Mouse (Mus musculus) brain, embryonic 14.5 days (tissue): ENCODE data around the gene Gnat1. TPM values are rescaled to one million over a fixed set of nuclear protein-coding genes. Genes with fewer than 3 reads are reported as not detected.

ENCODE experiments used
- DNase-seq: peaks from one replicate; pipeline ENCODE4 v3.0.0-alpha.2; 2011; ENCODE audit warnings: low read depth
- CTCF ChIP-seq: fragments of 200-500 bp; IDR thresholded peaks from 2 replicates; pipeline ENCODE4 v1.5.1; 2012; ENCODE audit warnings: inconsistent platforms, mild to moderate bottlenecking, moderate library complexity, borderline replicate concordance; ENCODE audit not compliant: insufficient read depth, insufficient read length; ENCODE audit errors: extremely low read depth
- POLR2A ChIP-seq: fragments of 200-500 bp; IDR thresholded peaks from 2 replicates; pipeline ENCODE4 v1.6.1; 2012; ENCODE audit warnings: mild to moderate bottlenecking, inconsistent platforms, borderline replicate concordance; ENCODE audit not compliant: poor library complexity, insufficient read depth, insufficient read length, severe bottlenecking; ENCODE audit errors: extremely low read depth
- polyA plus RNA-seq: library from polyadenylated mRNA; depleted of rRNA; stranded (reverse); fragments of >200 nt; gene quantifications from 2 replicates; pipeline ENCODE4 v1.2.3, GENCODE M21; 2012

The Gnat1 gene
- polyA plus RNA-seq, 1 experiment: 0.48 TPM

DNA sequence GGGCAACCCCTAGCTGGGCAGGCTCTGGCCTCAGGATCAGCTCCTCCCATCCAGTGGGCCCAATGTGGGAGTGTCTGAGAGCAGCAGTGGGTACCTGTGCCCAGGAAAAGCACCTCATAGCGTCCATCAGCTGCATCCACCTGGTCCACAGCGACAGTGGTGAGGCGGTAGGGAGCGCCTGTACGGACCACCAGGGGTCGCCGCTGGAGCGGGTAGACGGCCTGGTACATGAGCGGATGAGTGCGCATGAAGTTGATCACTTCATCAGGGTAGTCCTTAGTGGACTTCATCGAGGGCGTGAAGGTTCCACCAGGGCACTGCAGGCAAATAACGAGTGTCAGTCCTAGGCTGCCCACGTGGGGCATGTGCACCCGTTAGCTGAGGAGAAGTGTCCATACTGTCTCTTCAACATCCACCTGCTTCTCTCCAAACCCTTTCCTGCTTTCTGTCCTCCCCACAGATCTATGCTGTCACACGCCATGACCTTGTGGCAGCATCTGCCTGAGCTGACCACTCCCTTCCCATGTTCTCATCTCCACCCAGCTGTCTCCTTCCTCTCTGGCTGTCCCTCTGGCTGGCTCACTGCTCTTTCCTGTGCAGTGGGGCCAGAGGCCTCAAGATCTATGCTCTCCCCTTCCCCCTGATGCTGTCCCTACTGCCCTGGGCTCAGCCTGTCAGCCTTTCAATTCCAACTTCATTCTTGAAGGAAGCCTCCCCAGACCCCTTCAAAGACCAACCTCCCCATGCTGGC, 5.9 kb upstream of the Gnat1 start:
- peak; percentile 78 for DNase-seq
- TF ChIP-seq POLR2A (no peak), CTCF (peak; percentile 88)

- no peak for DNase-seq
- TF ChIP-seq POLR2A (no peak), CTCF (no peak)
Observed at GRCm38 (mm10) chr9:107682405-107682804, 2.9 kb upstream of the Gnat1 start.

- TF ChIP-seq CTCF (no peak), POLR2A (no peak)
- DNase-seq: no peak
Observed at GRCm38 (mm10) chr9:107678861-107679260, 651 bp downstream of the Gnat1 start.

DNA sequence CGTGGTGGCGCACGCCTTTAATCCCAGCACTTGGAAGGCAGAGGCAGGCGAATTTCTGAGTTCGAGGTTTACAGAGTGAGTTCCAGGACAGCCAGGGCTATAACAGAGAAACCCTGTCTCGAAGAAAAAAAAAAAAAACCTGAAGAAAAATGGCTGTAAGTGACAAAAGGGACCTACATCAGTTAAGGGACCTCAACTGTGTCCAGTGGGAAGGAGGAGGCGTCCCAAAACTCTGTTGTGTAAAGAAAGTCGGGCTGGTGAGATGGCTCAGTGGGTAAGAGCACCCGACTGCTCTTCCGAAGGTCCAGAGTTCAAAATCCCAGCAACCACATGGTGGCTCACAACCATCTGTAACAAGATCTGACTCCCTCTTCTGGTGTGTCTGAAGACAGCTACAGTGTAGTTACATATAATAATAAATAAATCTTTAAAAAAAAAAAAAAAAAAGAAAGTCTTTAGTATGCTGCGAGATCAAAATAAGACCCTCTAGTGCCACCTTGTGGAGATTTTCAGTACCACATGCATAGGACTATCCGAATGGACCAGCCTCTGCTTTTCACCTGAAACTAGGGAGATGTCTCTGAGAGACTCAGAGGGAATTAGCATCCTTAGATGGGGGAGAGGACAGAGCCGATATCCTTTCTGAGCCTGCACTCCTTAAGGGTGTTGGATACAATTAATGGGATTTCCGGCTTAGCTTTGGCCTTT, 1.5 kb downstream of the Gnat1 start:
- peak; percentile 82 for DNase-seq
- peak; percentile 58; the same call in 1 of the 2 replicates for TF ChIP-seq CTCF

DNA sequence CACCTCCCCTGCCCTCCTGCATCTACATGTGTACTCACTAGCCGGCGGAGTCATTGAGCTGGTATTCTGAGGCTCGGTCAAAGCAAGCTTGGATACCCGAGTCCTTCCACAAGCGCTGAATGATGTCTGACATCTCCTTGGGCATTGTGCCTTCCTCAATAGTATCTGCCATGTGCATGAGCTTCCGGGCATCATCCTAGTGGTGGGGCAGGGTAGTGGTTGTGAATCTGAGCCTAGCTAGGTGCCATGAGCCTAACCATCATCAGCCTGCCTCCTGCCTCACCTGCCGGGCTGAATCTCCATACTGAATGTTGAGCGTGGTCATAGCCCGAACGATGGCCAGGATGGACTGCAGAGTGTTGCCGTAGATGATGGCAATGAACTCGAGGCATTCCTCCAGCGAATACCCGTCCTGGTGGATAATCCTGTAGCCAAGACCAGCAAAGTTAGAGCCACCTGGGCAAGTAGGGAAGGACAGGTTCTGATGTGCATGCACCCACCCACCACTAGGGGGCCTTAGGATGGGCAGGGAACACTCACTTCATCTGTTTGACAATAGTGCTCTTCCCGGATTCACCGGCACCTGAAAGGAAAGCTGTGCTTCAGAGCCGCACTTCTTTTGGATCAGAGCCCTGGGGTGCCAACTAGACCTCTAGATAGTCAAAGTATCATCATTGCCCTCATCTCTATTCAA, 2.3 kb downstream of the Gnat1 start:
- DNase-seq: peak; percentile 55
- peak; percentile 84 for TF ChIP-seq CTCF
- TF ChIP-seq POLR2A: no peak

DNA sequence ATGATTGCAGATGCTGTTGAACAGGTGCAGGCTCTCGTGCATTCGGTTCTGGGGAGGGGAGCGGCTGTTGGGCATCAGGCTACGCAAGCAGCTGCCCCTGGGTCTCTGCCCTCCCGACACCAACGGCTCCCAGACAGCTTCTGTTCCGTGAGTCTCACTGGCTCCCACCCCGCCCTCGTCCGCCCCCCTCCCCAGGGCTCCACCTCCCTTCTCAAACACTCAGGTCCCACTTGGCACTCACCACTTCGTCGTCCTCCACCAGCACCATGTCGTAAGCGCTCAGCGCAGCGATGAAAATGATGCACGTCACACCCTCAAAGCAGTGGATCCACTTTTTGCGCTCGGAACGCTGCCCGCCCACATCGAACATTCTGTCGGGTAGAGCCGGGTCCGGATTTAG, 3.2 kb downstream of the Gnat1 start:
- TF ChIP-seq CTCF: no peak
- TF ChIP-seq POLR2A: no peak
- no peak for DNase-seq

- DNase-seq: peak; percentile 90
- TF ChIP-seq CTCF: peak; percentile 87
- TF ChIP-seq POLR2A: no peak
Observed at GRCm38 (mm10) chr9:107675671-107676301, 3.7 kb downstream of the Gnat1 start.

DNA sequence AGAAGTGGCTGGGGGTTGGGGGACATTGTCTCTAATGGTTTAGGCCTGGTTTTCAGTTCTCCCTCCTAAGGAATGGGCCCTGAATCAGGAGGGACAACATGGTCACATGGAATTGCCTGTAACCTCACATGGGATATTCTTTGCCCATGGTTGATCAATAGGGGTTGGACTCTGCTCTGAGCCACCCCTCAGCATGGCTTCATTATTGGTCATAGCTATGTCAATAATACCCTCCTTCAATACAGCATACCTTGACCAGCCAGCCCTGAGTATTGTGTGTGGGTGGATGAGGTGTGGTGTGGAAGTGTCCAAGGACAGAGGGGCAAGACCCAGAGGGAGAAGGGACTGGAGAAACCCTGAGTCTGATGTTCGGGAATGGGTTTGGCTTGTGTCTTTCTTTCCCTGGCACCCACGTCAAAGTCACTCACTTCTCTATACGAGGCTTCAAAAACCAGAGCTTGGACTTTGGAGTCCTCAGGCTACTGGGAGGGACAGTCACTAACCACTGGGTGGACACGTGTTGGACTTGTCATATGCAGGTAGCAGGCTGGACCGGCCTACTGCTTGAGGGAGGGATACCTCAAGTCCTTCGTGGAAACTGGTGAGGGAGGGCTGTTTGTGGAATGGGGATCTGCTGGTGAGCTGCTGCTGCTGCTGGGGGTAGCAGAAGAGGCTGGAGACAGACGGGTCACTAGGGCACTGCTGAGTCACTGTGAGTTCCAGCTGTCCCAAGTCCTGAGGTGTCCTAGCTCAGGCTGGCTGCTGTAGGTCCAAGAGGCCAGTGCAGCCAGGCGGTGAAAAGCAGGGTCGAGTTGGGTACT, 4.7 kb downstream of the Gnat1 start:
- no peak for TF ChIP-seq CTCF
- no peak for TF ChIP-seq POLR2A
- DNase-seq: no peak

GRCm38 (mm10) chr9:107670259-107670658, 9.3 kb downstream of the Gnat1 start:
- DNase-seq: no peak
- TF ChIP-seq CTCF: no peak
- TF ChIP-seq POLR2A: no peak

DNA sequence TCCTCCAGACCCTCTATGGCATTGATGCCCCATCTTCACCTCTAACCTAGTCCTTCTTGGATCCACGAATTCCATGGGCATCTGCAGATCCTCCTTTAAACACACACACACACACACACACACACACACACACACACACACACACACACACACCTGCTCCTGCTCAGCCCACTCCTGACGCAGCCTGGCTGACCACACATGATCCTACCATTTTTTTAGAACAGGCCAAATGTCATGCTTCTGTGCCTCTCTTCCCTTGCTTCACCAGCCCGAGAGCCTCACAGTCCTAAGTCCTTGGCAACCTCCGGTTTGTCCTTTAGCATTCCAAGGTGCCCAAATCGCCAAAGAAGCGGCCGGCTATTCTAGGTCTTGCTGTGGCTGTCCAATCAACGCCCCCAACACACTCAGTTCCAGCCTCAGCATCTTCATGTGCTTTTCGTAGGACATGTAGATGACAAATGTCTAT, 10.0 kb downstream of the Gnat1 start, which contains the start of gene Slc38a3:
Slc38a3 (minus strand) TSS at position 51 of the 466 bp plus-strand sequence.
- no peak for TF ChIP-seq POLR2A
- no peak for TF ChIP-seq CTCF
- no peak for DNase-seq
